Mouse (Mus musculus): Measurements from ENCODE around the gene Krba1. TPM values are rescaled to one million over a fixed set of nuclear protein-coding genes. Genes with fewer than 3 reads are reported as not detected.
A peak's percentile ranks its signal among the peaks of the same experiment; 100 is the strongest.

Krba1 gene
- polyA plus RNA-seq, 1 experiment from 2014 or later = 16.8 TPM

GRCm38 (mm10) chr6:48434651-48435050, 39.3 kb downstream of the Krba1 start:
- Histone ChIP-seq H3K4me1 (ENCODE audit: control insufficient read depth, insufficient read depth, low read length) (peaks cover 30% of the 10 kb centered on the region), H3K9ac (ENCODE audit: low read length) (no peak overlapping the region), H3K4me3 (replicated peaks; ENCODE audit: low read length) (no peak overlapping the region), H3K9me3 (replicated peaks; ENCODE audit: control insufficient read depth, low read length) (no peaks in the 10 kb centered on the region), H3K27me3 (ENCODE audit: control insufficient read depth, insufficient read depth, low read length) (no peaks in the 10 kb centered on the region), H3K36me3 (ENCODE audit: control insufficient read depth, insufficient read depth, low read length) (peaks cover 16% of the 10 kb centered on the region), H3K4me2 (ENCODE audit: low read depth, low read length) (peak overlapping the region; percentile 7; the same call in 1 of the 2 replicates), H3K27ac (ENCODE audit: low read length) (peak overlapping the region; percentile 8)
- no peak for ATAC-seq (ENCODE audit: insufficient read depth, low FRiP score)
- WGBS = 48% methylated on average over 6 of the region's 6 CpGs

GRCm38 (mm10) chr6:48435111-48435510, 39.7 kb downstream of the Krba1 start:
- Histone ChIP-seq H3K9ac (ENCODE audit: low read length) (peak overlapping the region; percentile 36; the same call in 1 of the 2 replicates), H3K4me1 (ENCODE audit: control insufficient read depth, insufficient read depth, low read length) (peaks cover 33% of the 10 kb centered on the region), H3K27me3 (ENCODE audit: control insufficient read depth, insufficient read depth, low read length) (no peaks in the 10 kb centered on the region), H3K9me3 (replicated peaks; ENCODE audit: control insufficient read depth, low read length) (no peaks in the 10 kb centered on the region), H3K4me3 (replicated peaks; ENCODE audit: low read length) (no peak overlapping the region), H3K27ac (ENCODE audit: low read length) (peak overlapping the region; percentile 8), H3K4me2 (ENCODE audit: low read depth, low read length) (no peak overlapping the region), H3K36me3 (ENCODE audit: control insufficient read depth, insufficient read depth, low read length) (peaks cover 16% of the 10 kb centered on the region)
- WGBS = 45% methylated on average over 5 of the region's 5 CpGs
- no peak for ATAC-seq (ENCODE audit: insufficient read depth, low FRiP score)

DNA sequence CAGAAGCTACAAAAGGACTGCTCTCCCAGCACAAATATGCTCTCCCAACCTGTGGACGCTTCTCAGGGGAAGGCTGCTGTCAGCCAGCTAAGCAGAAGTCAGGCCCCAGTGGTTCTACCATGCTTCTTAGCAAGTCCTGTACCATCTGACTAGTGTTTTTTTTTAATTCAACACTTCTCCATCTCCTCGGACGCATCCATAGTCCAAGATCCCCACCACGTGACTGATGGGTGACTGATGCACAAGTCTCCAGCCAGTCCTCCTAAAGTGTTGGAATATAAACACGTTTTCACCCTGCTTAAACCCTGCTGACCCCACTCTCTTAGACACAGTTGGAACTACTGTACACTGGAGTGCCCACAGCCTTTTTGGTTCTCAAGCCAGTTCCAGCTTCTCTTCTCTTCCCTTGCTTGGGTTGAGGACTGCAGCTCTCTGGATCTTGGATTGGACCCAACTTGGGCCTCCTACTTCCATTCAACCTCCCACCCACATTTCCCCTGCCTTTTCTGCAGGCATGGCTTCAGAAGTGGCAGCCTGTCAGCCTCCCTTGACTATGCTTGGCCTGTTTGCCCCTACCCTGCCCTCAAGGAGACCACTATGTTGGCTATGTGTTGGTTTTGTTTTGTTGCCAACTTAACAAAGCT, 40.4 kb downstream of the Krba1 start:
- peak overlapping the region; percentile 54; the same call in 1 of the 2 replicates for H3K27ac ChIP-seq (ENCODE audit: low read length)
- 52% methylated on average over 5 of the region's 5 CpGs for WGBS
- ATAC-seq (ENCODE audit: insufficient read depth, low FRiP score) = no peak

GRCm38 (mm10) chr6:48437679-48438376, 42.4 kb downstream of the Krba1 start:
- ATAC-seq (ENCODE audit: insufficient read depth, low FRiP score) = no peak
- H3K9me3 ChIP-seq (replicated peaks; ENCODE audit: control insufficient read depth, low read length) = no peaks in the 10 kb centered on the region
- peaks cover 41% of the 10 kb centered on the region for H3K4me1 ChIP-seq (ENCODE audit: control insufficient read depth, insufficient read depth, low read length)
- WGBS = 79% methylated on average over 35 of the region's 35 CpGs
- no peak overlapping the region for H3K4me3 ChIP-seq (replicated peaks; ENCODE audit: low read length)
- no peak overlapping the region for H3K4me2 ChIP-seq (ENCODE audit: low read depth, low read length)
- H3K9ac ChIP-seq (ENCODE audit: low read length) = no peak overlapping the region
- H3K27ac ChIP-seq (ENCODE audit: low read length) = no peak overlapping the region
- peaks cover 29% of the 10 kb centered on the region for H3K36me3 ChIP-seq (ENCODE audit: control insufficient read depth, insufficient read depth, low read length)
- no peaks in the 10 kb centered on the region for H3K27me3 ChIP-seq (ENCODE audit: control insufficient read depth, insufficient read depth, low read length)

More for the DNA sequence above, 40.4 kb downstream of the Krba1 start:
- H3K9ac ChIP-seq (ENCODE audit: low read length) = no peak overlapping the region
- H3K4me1 ChIP-seq (ENCODE audit: control insufficient read depth, insufficient read depth, low read length) = peaks cover 37% of the 10 kb centered on the region
- H3K36me3 ChIP-seq (ENCODE audit: control insufficient read depth, insufficient read depth, low read length) = peaks cover 16% of the 10 kb centered on the region
- no peak overlapping the region for H3K4me3 ChIP-seq (replicated peaks; ENCODE audit: low read length)
- H3K27me3 ChIP-seq (ENCODE audit: control insufficient read depth, insufficient read depth, low read length) = no peaks in the 10 kb centered on the region
- no peaks in the 10 kb centered on the region for H3K9me3 ChIP-seq (replicated peaks; ENCODE audit: control insufficient read depth, low read length)
- H3K4me2 ChIP-seq (ENCODE audit: low read depth, low read length) = no peak overlapping the region

GRCm38 (mm10) chr6:48438475-48439125, 43.2 kb downstream of the Krba1 start:
- Histone ChIP-seq H3K9ac (ENCODE audit: low read length) (no peak overlapping the region), H3K27ac (ENCODE audit: low read length) (no peak overlapping the region), H3K4me3 (replicated peaks; ENCODE audit: low read length) (no peak overlapping the region), H3K4me1 (ENCODE audit: control insufficient read depth, insufficient read depth, low read length) (peaks cover 42% of the 10 kb centered on the region), H3K27me3 (ENCODE audit: control insufficient read depth, insufficient read depth, low read length) (no peaks in the 10 kb centered on the region), H3K4me2 (ENCODE audit: low read depth, low read length) (no peak overlapping the region), H3K36me3 (ENCODE audit: control insufficient read depth, insufficient read depth, low read length) (peaks cover 29% of the 10 kb centered on the region), H3K9me3 (replicated peaks; ENCODE audit: control insufficient read depth, low read length) (no peaks in the 10 kb centered on the region)
- ATAC-seq (ENCODE audit: insufficient read depth, low FRiP score) = no peak
- WGBS = 56% methylated on average over 55 of the region's 55 CpGs

DNA sequence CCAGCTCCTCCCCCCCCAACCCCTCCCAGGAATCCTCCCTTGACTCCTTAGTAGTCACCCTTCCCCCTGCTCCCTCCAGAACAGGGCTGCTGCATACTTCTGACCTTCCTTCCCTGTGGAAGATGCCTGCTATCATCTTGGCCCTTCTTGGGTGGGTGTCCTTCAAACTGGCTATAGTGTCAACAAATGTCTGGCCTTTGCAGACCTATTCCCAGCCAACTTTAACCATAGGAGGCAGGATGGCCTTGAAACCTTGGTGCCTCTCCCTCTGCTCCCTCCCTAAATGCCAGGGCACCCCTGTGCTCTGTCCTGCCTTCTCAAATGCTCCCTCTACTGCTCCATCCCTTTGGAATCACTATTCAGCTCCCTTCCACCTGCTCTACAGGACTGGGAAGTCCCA, 44.3 kb downstream of the Krba1 start:
- Histone ChIP-seq H3K27ac (ENCODE audit: low read length) (no peak overlapping the region), H3K9me3 (replicated peaks; ENCODE audit: control insufficient read depth, low read length) (no peaks in the 10 kb centered on the region), H3K4me2 (ENCODE audit: low read depth, low read length) (no peak overlapping the region), H3K27me3 (ENCODE audit: control insufficient read depth, insufficient read depth, low read length) (no peaks in the 10 kb centered on the region), H3K9ac (ENCODE audit: low read length) (no peak overlapping the region), H3K4me3 (replicated peaks; ENCODE audit: low read length) (no peak overlapping the region), H3K4me1 (ENCODE audit: control insufficient read depth, insufficient read depth, low read length) (peaks cover 41% of the 10 kb centered on the region), H3K36me3 (ENCODE audit: control insufficient read depth, insufficient read depth, low read length) (peaks cover 29% of the 10 kb centered on the region)
- ATAC-seq (ENCODE audit: insufficient read depth, low FRiP score) = no peak

- peak overlapping the region; percentile 33; the same call in 1 of the 2 replicates for H3K27ac ChIP-seq (ENCODE audit: low read length)
These were observed 45.1 kb downstream of the Krba1 start for GRCm38 (mm10) chr6:48440306-48441014.

GRCm38 (mm10) chr6:48443592-48444309, 48.4 kb downstream of the Krba1 start:
- Histone ChIP-seq H3K9me3 (replicated peaks; ENCODE audit: control insufficient read depth, low read length) (no peaks in the 10 kb centered on the region), H3K4me1 (ENCODE audit: control insufficient read depth, insufficient read depth, low read length) (peaks cover 30% of the 10 kb centered on the region), H3K27me3 (ENCODE audit: control insufficient read depth, insufficient read depth, low read length) (no peaks in the 10 kb centered on the region), H3K4me2 (ENCODE audit: low read depth, low read length) (peak overlapping the region; percentile 78), H3K36me3 (ENCODE audit: control insufficient read depth, insufficient read depth, low read length) (peaks cover 14% of the 10 kb centered on the region), H3K9ac (ENCODE audit: low read length) (peak overlapping the region; percentile 81), H3K4me3 (replicated peaks; ENCODE audit: low read length) (peak overlapping the region; percentile 96), H3K27ac (ENCODE audit: low read length) (peak overlapping the region; percentile 98)
- ATAC-seq (ENCODE audit: insufficient read depth, low FRiP score) = peak; percentile 92
- 3% methylated on average over 19 of the region's 19 CpGs for WGBS

More at GRCm38 (mm10) chr6:48440306-48441014, 45.1 kb downstream of the Krba1 start:
- H3K9me3 ChIP-seq (replicated peaks; ENCODE audit: control insufficient read depth, low read length) = no peaks in the 10 kb centered on the region
- H3K4me1 ChIP-seq (ENCODE audit: control insufficient read depth, insufficient read depth, low read length) = peaks cover 38% of the 10 kb centered on the region
- H3K9ac ChIP-seq (ENCODE audit: low read length) = no peak overlapping the region
- H3K27me3 ChIP-seq (ENCODE audit: control insufficient read depth, insufficient read depth, low read length) = no peaks in the 10 kb centered on the region
- H3K4me2 ChIP-seq (ENCODE audit: low read depth, low read length) = no peak overlapping the region
- no peak overlapping the region for H3K4me3 ChIP-seq (replicated peaks; ENCODE audit: low read length)
- no peak for ATAC-seq (ENCODE audit: insufficient read depth, low FRiP score)
- peaks cover 29% of the 10 kb centered on the region for H3K36me3 ChIP-seq (ENCODE audit: control insufficient read depth, insufficient read depth, low read length)
- WGBS = 51% methylated on average over 14 of the region's 14 CpGs
